Mouse (Mus musculus): ENCODE data around the gene Pcid2. TPM values are rescaled to one million over a fixed set of nuclear protein-coding genes. Genes with fewer than 3 reads are reported as not detected.

The Pcid2 gene
- total and polyA plus RNA-seq, 3 experiments: 50.1 to 90.6 (median 68.1) TPM

- peaks cover 2 to 30% of the 10 kb centered on the region in 2 experiments; a peak in 3 of 4 replicates for H3K36me3 ChIP-seq (ENCODE audit: control insufficient read depth in 1 of 2, insufficient read depth in 2 of 2, low read length in 2 of 2)
- H3K9ac ChIP-seq (ENCODE audit: control insufficient read depth, low read depth, low read length, poor library complexity, severe bottlenecking): peak overlapping the region; percentile 84
- H3K9me3 ChIP-seq (replicated peaks; ENCODE audit: insufficient read depth, low read length): no peaks in the 10 kb centered on the region
- DNase-seq (ENCODE audit: low read depth, low spot score): peak; percentile 97
- no peaks in the 10 kb centered on the region for H3K27me3 ChIP-seq (ENCODE audit: control insufficient read depth in 1 of 2, insufficient read depth in 2 of 2, low read length in 2 of 2)
- peaks cover 64% of the 10 kb centered on the region for H3K79me2 ChIP-seq (ENCODE audit: control insufficient read depth, insufficient read depth, low read length, poor library complexity)
- H3K4me3 ChIP-seq (ENCODE audit: control insufficient read depth in 1 of 2, insufficient read depth in 1 of 2, low read depth in 2 of 2, low read length in 2 of 2): peak overlapping the region; percentile 65 to 94
- peaks cover 16 to 34% of the 10 kb centered on the region in 2 experiments for H3K4me1 ChIP-seq (ENCODE audit: control insufficient read depth in 1 of 2, insufficient read depth in 2 of 2, low read length in 2 of 2)
- H3K27ac ChIP-seq (ENCODE audit: control insufficient read depth, low read depth, low read length): peak overlapping the region; percentile 77
- TF ChIP-seq TBP (IDR thresholded peaks at IDR 0.05; ENCODE audit: low read depth, low read length): peak; percentile 78
- TF ChIP-seq MAZ (IDR thresholded peaks at IDR 0.05; ENCODE audit: low read depth, low read length): peak; percentile 63; the same call in 1 of the 2 replicates
- TF ChIP-seq SIN3A (IDR thresholded peaks at IDR 0.05; ENCODE audit: low read length): peak; percentile 80
- peak; percentile 65; the same call in 1 of the 2 replicates for TF ChIP-seq ELF1 (IDR thresholded peaks at IDR 0.05; ENCODE audit: low read depth, low read length)
- TF ChIP-seq TCF12 (IDR thresholded peaks at IDR 0.05; ENCODE audit: low read depth, low read length): peak; percentile 76
- TF ChIP-seq HCFC1 (IDR thresholded peaks at IDR 0.05; ENCODE audit: low read depth, low read length): peak; percentile 97
- no peak for TF ChIP-seq E2F4 (IDR thresholded peaks at IDR 0.05; ENCODE audit: borderline replicate concordance, low read depth, low read length)
- no peak for TF ChIP-seq ZKSCAN1 (IDR thresholded peaks at IDR 0.05; ENCODE audit: low read depth, low read length)
- TF ChIP-seq POLR2A (IDR thresholded peaks at IDR 0.05; ENCODE audit: control insufficient read depth in 1 of 2, insufficient read depth in 1 of 2, low read depth in 1 of 2, low read length in 2 of 2, poor library complexity in 1 of 2): peak; percentile 71; a peak in 2 of 4 replicates
- TF ChIP-seq CTCF (IDR thresholded peaks at IDR 0.05 in 2 of 3, conservative IDR thresholded peaks at IDR 0.05 in 1 of 3; ENCODE audit: control insufficient read depth in 1 of 3, insufficient read depth in 1 of 3, low read depth in 2 of 3, low read length in 3 of 3, poor library complexity in 1 of 3, severe bottlenecking in 1 of 3): peak in 1 of 3 experiments; percentile 21; a peak in 1 of 6 replicates
- no peak for TF ChIP-seq POLR2AphosphoS5 (IDR thresholded peaks at IDR 0.05; ENCODE audit: borderline replicate concordance, low read depth, low read length)
- TF ChIP-seq BHLHE40 (IDR thresholded peaks at IDR 0.05; ENCODE audit: borderline replicate concordance, low read depth, low read length): no peak
- peak; percentile 63 for TF ChIP-seq NELFE (IDR thresholded peaks at IDR 0.05; ENCODE audit: low read depth, low read length)
- no peak for TF ChIP-seq MAFK (IDR thresholded peaks at IDR 0.05; ENCODE audit: borderline replicate concordance, low read depth, low read length)
- no peak for TF ChIP-seq SMC3 (IDR thresholded peaks at IDR 0.05; ENCODE audit: low read depth, low read length)
- no peak for TF ChIP-seq CHD1 (IDR thresholded peaks at IDR 0.05; ENCODE audit: low read depth, low read length)
- TF ChIP-seq MYB (IDR thresholded peaks at IDR 0.05; ENCODE audit: low read depth, low read length): no peak
- TF ChIP-seq USF1 (IDR thresholded peaks at IDR 0.05; ENCODE audit: low read depth, low read length): no peak
- no peak for TF ChIP-seq MEF2A (IDR thresholded peaks at IDR 0.05; ENCODE audit: extremely low read depth, insufficient replicate concordance, low read depth, low read length, poor library complexity, severe bottlenecking)
- 0 out of 2 replicates have a peak, but pooled peaks have one; percentile 17 for TF ChIP-seq MYC (IDR thresholded peaks at IDR 0.05; ENCODE audit: low read depth, low read length)
- peak; percentile 73; the same call in 1 of the 2 replicates for TF ChIP-seq KAT2A (conservative IDR thresholded peaks at IDR 0.05; ENCODE audit: low read depth, low read length)
- TF ChIP-seq NRF1 (IDR thresholded peaks at IDR 0.05; ENCODE audit: insufficient read depth, low read depth, low read length, poor library complexity, severe bottlenecking): 0 out of 2 replicates have a peak, but pooled peaks have one; percentile 7
- TF ChIP-seq ZC3H11A (IDR thresholded peaks at IDR 0.05; ENCODE audit: low read depth, low read length): no peak
- TF ChIP-seq ZNF384 (IDR thresholded peaks at IDR 0.05; ENCODE audit: low read depth, low read length): no peak
- peak; percentile 97 for TF ChIP-seq UBTF (IDR thresholded peaks at IDR 0.05; ENCODE audit: borderline replicate concordance, insufficient read depth, low read depth, low read length)
- TF ChIP-seq RCOR1 (IDR thresholded peaks at IDR 0.05; ENCODE audit: low read depth, low read length): no peak
- TF ChIP-seq MAX (IDR thresholded peaks at IDR 0.05; ENCODE audit: low read length): no peak
- TF ChIP-seq EP300 (IDR thresholded peaks at IDR 0.05; ENCODE audit: low read depth in 1 of 2, low read length in 2 of 2): no peak; a peak in 1 of 4 replicates
- TF ChIP-seq CHD2 (IDR thresholded peaks at IDR 0.05; ENCODE audit: low read length): no peak
- no peak for TF ChIP-seq RAD21 (IDR thresholded peaks at IDR 0.05; ENCODE audit: low read depth, low read length)
- TF ChIP-seq GABPA (IDR thresholded peaks at IDR 0.05; ENCODE audit: low read depth, low read length): 0 out of 2 replicates have a peak, but pooled peaks have one; percentile 12
- no peak for TF ChIP-seq GATA1 (IDR thresholded peaks at IDR 0.05; ENCODE audit: low read depth, low read length)
- no peak for TF ChIP-seq ETS1 (IDR thresholded peaks at IDR 0.05; ENCODE audit: low read depth, low read length)
- no peak for TF ChIP-seq USF2 (IDR thresholded peaks at IDR 0.05; ENCODE audit: borderline replicate concordance in 1 of 2, insufficient read depth in 1 of 2, low read depth in 1 of 2, low read length in 2 of 2)
- no peak for TF ChIP-seq TAL1 (IDR thresholded peaks at IDR 0.05; ENCODE audit: low read length)
- peak; percentile 35; the same call in 1 of the 2 replicates for TF ChIP-seq JUND (IDR thresholded peaks at IDR 0.05; ENCODE audit: low read depth, low read length)
- peak; percentile 56; the same call in 1 of the 2 replicates for TF ChIP-seq POLR2AphosphoS2 (IDR thresholded peaks at IDR 0.05; ENCODE audit: low read length)
Observed at GRCm38 (mm10) chr8:13104691-13105086, 570 bp downstream of the Pcid2 start.
